Mouse (Mus musculus) C2C12 (cell line): ENCODE measurements at regions not wholly inside any gene's neighbourhood (a gene's known extent, or its start where the extent isn't known, plus 50 kb on each side); places are given as distances from the start of the nearest gene placed in this dataset. TPM values are rescaled to one million over a fixed set of nuclear protein-coding genes. Genes with fewer than 3 reads are reported as not detected.

Experiments
- H3K27me3 ChIP-seq: one replicate; pipeline ENCODE4 v1.6.1; 2011; ENCODE audit not compliant: control insufficient read depth, insufficient read depth, insufficient read length
- H3K36me3 ChIP-seq: one replicate; pipeline ENCODE4 v1.6.1; 2011; ENCODE audit not compliant: control insufficient read depth, insufficient read depth
- H3K4me3 ChIP-seq: one replicate; pipeline ENCODE4 v1.5.1; 2011; ENCODE audit warnings: mild to moderate bottlenecking, control low read depth; ENCODE audit not compliant: poor library complexity, insufficient read depth, severe bottlenecking
- H3K79me2 ChIP-seq: one replicate; pipeline ENCODE4 v1.6.1; 2011; ENCODE audit not compliant: control insufficient read depth, insufficient read depth
- H3K79me3 ChIP-seq: one replicate; pipeline ENCODE4 v1.6.1; 2011; ENCODE audit warnings: low read depth, control low read depth
- H3ac ChIP-seq: one replicate; pipeline ENCODE3; 2011; ENCODE audit warnings: low read depth; ENCODE audit not compliant: control insufficient read depth, insufficient read length
- CEBPB ChIP-seq: IDR thresholded peaks from one replicate; pipeline ENCODE4 v1.6.1; 2011; ENCODE audit warnings: low read depth, mild to moderate bottlenecking, control low read depth, moderate library complexity
- CTCF ChIP-seq: IDR thresholded peaks from one replicate; pipeline ENCODE4 v1.5.1; 2011; ENCODE audit not compliant: control insufficient read depth, insufficient read depth, insufficient read length
- FOSL1 ChIP-seq: IDR thresholded peaks from one replicate; pipeline ENCODE4 v1.8.0; 2011; ENCODE audit warnings: mild to moderate bottlenecking, low read length; ENCODE audit not compliant: poor library complexity, insufficient read depth, severe bottlenecking
- MAX ChIP-seq: IDR thresholded peaks from one replicate; pipeline ENCODE4 v1.6.1; 2011; ENCODE audit warnings: mild to moderate bottlenecking, control low read depth
- MYOD1 ChIP-seq: IDR thresholded peaks from one replicate; pipeline ENCODE4 v1.6.1; 2011; ENCODE audit warnings: low read depth; ENCODE audit not compliant: control insufficient read depth, insufficient read length
- MYOG ChIP-seq: IDR thresholded peaks from one replicate; pipeline ENCODE4 v1.6.1; 2011; ENCODE audit not compliant: control insufficient read depth, insufficient read length; ENCODE audit errors: extremely low read depth
- USF1 ChIP-seq: IDR thresholded peaks from one replicate; pipeline ENCODE4 v1.6.1; 2011; ENCODE audit warnings: low read depth, mild to moderate bottlenecking, control low read depth, moderate library complexity
- microRNA-seq: library from miRNA; unstranded; fragments of <30 nt; microRNA quantifications from one replicate; pipeline ENCODE4, GENCODE M21; 2019; ENCODE audit warnings: borderline microRNAs expressed

DNA sequence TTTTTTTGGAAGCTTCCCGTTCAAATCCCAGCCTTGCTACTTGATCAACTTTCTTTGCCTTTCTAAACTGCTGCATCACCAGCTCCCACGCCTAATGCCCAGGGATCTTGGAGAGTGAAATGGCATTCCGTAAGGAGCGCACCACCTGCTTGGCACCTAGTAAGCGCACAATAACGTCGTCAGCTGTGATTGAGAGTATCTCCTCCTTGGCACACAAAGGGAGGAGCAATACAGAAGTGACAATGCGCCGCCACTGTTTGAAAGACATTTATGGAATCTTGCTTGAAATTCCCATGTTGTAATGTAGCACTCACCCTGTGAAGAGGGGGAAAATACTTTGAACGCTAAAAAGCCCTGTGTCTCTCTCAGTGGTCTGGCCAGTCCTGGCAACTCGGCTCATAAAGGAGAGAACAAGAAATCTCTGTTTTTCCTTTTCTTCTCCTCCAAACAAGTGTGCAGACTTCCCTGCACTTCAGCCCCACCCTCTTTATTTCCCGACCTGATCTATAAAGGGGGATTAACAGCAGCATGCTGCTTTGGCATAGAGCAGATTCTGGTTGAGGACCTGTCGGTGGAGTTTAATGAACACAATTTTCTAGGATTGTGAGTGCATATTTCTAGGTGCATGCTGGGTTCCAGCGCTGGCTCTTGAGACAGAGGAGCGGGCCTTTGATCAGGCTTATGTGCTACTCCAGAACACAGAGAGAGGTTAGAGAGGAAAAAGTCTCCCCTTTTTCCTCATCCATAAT lies 155.7 kb upstream of the Tmem161b start:
- H3K79me2 ChIP-seq, result no peaks in the 10 kb centered on the region
- no peak overlapping the region for H3K4me3 ChIP-seq
- H3ac ChIP-seq, result no peak overlapping the region
- TF ChIP-seq MYOG, result no peak
- no peak for TF ChIP-seq FOSL1
- no peak for TF ChIP-seq CEBPB
- no peak for TF ChIP-seq MYOD1
- TF ChIP-seq USF1, result no peak
- no peak for TF ChIP-seq CTCF
- no peak for TF ChIP-seq MAX
- H3K27me3 ChIP-seq, result no peaks in the 10 kb centered on the region
- no peaks in the 10 kb centered on the region for H3K36me3 ChIP-seq
- no peaks in the 10 kb centered on the region for H3K79me3 ChIP-seq

DNA sequence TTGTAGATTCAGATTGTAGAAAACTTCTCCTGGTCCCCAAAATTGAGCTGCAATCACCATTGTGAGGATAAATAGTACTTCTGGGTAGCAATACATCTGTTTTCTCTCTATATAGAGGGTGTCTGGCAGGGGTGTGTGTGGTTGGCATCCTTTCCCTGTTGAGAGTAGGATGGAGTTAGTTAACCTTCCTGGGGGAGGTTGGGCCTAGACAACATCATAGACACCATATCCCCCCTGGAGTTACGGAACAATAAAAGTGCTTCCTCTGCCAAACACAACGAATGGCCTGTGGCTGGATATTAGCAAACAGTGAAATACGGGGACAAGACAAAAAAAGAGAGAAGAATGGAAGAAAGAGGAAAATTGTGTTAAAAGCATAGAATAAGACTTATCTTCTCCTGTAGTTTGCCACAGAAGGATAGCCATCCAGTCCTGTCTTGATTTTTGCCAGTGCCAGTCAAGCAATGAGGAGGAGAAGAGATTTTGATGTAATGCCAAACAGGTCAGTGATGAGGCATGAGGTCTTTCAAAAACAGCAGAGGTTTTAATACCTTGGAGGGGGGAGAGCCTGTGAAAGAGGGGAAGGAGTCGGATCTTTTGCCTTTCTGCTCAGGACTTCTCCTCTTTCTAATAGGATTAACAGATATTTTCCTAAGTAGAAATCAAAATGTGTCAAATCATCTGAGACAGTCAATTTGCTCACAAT lies 155.0 kb upstream of the Tmem161b start:
- H3K79me2 ChIP-seq, result no peaks in the 10 kb centered on the region
- H3K27me3 ChIP-seq, result no peaks in the 10 kb centered on the region
- H3ac ChIP-seq, result no peak overlapping the region
- no peak overlapping the region for H3K4me3 ChIP-seq
- H3K36me3 ChIP-seq, result no peaks in the 10 kb centered on the region
- H3K79me3 ChIP-seq, result no peaks in the 10 kb centered on the region
- TF ChIP-seq CEBPB (no peak), USF1 (no peak), MYOG (no peak), MYOD1 (no peak), CTCF (no peak), MAX (no peak), FOSL1 (no peak)

DNA sequence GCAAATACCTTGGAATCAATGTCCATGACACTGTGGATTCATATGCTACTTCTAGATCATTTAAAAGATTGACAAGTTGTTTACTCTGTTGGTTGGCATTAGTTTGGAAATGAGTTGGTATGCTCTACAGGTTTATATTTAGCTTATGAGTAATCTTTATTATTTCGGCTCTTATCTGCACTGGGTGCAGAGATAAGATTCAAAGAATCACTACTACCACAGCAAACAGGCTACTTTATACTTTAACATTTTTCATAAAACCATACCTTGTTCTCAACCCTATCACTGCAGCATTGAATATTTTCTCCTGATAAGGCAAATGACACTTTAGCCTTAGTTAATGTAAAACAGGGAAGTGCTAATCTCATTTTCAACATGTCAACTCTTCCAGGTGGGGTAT lies 153.7 kb upstream of the Tmem161b start:
- H3K27me3 ChIP-seq, result no peaks in the 10 kb centered on the region
- no peaks in the 10 kb centered on the region for H3K36me3 ChIP-seq
- no peak overlapping the region for H3ac ChIP-seq
- no peak for TF ChIP-seq CEBPB
- no peak for TF ChIP-seq FOSL1
- TF ChIP-seq CTCF, result no peak
- TF ChIP-seq MAX, result no peak
- TF ChIP-seq USF1, result no peak
- no peak for TF ChIP-seq MYOD1
- no peak for TF ChIP-seq MYOG
- H3K79me2 ChIP-seq, result no peaks in the 10 kb centered on the region
- no peak overlapping the region for H3K4me3 ChIP-seq
- H3K79me3 ChIP-seq, result no peaks in the 10 kb centered on the region

Small RNA genes lying in the stretch of these regions (microRNA-seq; reads per million reads assigned to microRNA genes)
- gene Mir9-2, result not detected
